Mouse (Mus musculus): ENCODE results near the gene Efhb. TPM values are rescaled to one million over a fixed set of nuclear protein-coding genes. Genes with fewer than 3 reads are reported as not detected.

Efhb gene
- under 1 TPM; 0.30 to 0.33 TPM for total RNA-seq (2021)

- peak in 1 of 2 experiments; percentile 55 for DNase-seq (ENCODE audit: extremely low spot score in 1 of 2, low spot score in 1 of 2)
Observed at GRCm38 (mm10) chr17:53462603-53463495, at the start of gene Efhb. Gene Efhb (minus strand): TSS chr17:53463321.

GRCm38 (mm10) chr17:53512311-53512951 lies 49.3 kb upstream of the Efhb start:
- peak in 1 of 2 experiments; percentile 12 for DNase-seq (ENCODE audit: extremely low spot score in 1 of 2, low spot score in 1 of 2)

DNA sequence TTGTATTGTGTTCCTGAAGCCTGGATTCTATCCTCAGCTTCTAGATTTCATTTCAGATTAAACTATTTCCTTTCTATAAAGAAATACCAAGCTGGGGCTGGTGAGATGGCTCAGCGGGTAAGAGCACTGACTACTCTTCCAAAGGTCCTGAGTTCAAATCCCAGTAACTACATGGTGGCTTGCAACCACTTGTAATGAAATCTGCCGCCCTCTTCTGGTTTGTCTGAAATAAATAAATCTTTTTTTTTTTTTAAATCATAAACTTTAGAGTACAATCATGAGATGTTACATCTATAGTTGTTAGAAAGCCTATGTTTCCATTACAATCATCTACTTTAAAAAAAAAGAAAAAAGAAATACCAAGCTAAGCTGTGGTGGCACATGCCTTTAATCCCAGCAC lies 39.8 kb upstream of the Efhb start:
- DNase-seq (ENCODE audit: extremely low spot score in 1 of 2, low spot score in 1 of 2), result no peak

DNA sequence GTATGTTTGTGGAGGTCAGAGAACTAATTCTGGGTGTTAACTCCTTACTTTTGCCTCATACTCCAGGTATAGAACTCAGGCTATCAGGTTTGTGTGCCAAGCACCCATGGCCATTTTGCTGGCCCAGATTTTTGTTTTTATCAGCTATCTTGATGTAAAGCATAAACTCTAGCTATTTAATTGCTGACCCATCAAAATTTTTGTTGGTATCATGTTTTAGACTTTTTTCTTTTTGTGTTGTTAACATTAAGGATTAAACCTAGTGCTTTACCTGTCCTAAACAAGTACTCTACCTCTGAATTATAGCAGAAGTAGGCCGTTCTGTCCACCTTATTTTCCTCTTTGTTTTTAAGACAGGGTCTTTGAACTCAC lies 25.9 kb upstream of the Efhb start:
- no peak for DNase-seq (ENCODE audit: extremely low spot score in 1 of 2, low spot score in 1 of 2)

- DNase-seq (ENCODE audit: extremely low spot score in 1 of 2, low spot score in 1 of 2), result no peak
Observed at GRCm38 (mm10) chr17:53488291-53489006, 25.3 kb upstream of the Efhb start.

- DNase-seq (ENCODE audit: extremely low spot score in 1 of 2, low spot score in 1 of 2), result no peak
Observed at GRCm38 (mm10) chr17:53480433-53480832, 17.3 kb upstream of the Efhb start.

DNA sequence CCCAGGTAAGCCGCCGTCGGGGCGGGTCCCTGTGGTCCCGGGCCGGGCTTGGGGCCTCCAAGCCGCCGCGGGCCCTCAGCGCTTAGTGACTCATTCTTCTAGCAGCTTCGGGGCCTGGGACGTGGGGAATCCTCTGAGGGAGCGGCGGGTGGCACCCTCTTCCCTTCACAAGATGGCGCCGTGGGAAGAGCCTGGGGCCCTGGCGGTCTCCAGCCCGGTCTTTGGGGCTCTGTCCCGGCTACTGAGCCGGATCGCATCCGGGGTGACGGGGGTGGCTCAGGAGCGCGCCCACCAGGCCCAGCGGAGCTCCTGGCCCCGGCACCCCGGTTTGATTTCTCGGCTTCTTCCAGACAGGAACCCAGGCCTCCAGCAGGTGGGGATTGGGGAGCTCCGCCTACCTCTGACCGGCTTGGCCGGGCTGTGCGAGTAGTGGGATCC lies 16.5 kb upstream of the Efhb start:
- peak; percentile 29 to 65 for DNase-seq (ENCODE audit: extremely low spot score in 1 of 2, low spot score in 1 of 2)

GRCm38 (mm10) chr17:53478858-53479603 lies 15.9 kb upstream of the Efhb start, which contains the start of gene Rab5a:
Gene Rab5a (plus strand): TSS chr17:53479234.
- peak; percentile 98 to 99 for DNase-seq (ENCODE audit: extremely low spot score in 1 of 2, low spot score in 1 of 2)

DNA sequence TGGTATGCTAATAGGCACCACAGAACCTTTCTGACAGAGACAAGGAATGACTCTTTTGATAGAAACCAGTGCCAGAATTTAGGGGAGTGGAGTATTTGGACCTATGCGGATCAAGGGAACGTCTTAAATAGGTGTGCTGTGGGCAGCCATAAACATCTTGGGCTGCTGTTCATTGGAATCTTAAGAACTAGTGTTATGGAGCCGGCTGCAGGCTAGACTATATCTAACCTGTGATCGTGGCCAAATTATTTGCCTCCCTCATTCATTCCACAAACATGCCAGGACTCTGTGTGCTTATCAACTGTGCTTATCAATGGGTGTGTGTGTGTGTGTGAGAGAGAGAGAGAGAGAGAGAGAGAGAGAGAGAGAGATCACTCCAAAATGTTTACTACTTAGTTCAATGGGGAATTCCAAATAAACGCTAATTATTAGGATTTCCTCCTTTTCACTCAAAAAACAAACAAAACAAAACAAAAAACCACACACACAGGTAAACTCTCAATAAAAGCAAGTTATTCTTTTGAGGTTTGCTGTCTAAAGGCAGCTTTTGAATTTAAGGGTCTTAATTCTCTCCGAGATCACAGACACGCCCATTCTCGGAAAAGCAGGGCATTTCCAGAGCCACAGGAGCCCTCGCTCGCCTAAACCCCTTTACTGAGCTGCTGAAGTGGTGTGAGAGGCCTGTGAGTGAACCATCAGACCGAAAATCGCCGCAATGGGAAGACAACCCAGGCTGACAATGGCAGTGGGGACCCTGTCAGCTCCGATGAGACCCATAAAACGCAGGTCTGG lies 15.1 kb upstream of the Efhb start:
- no peak for DNase-seq (ENCODE audit: extremely low spot score in 1 of 2, low spot score in 1 of 2)

DNA sequence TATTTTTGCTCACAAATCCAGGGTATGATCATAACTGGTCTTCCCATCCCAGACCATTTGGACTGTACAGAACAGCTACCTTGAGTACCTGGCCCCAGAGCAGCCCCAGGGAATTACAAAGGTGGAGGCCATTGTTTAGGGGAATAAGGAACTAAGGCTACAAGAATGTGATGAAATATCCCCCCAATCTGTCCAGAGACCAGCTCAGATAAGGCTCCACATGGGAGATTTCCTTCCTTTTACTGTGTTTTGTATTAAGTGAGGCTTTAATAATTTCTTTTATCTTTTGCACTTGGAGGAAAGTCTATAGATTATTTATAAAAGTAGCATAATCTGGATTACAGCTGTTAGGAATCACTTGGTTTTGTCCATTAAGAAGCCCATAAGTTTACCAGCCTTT lies 5.6 kb upstream of the Efhb start:
- no peak for DNase-seq (ENCODE audit: extremely low spot score in 1 of 2, low spot score in 1 of 2)

DNA sequence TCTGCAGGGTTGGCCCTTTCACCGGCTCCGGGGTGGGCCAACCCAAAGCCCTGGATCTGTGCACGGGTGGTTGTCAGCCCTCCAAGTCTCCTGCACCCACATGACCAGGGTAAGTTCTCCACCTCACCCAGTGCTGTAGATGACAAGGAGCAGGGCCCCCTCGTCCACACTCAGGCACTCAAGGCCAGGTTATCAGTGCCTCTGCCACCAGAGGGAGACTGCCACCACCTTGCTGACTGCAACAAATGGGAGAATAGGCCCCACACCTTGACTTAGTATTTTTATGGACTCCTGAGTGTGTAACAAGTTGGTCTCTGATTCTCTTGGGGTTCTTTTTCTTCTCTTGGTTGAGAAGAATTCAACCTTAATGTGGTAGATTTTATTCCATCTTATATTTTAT lies 2.4 kb upstream of the Efhb start:
- DNase-seq (ENCODE audit: extremely low spot score in 1 of 2, low spot score in 1 of 2), result no peak

DNA sequence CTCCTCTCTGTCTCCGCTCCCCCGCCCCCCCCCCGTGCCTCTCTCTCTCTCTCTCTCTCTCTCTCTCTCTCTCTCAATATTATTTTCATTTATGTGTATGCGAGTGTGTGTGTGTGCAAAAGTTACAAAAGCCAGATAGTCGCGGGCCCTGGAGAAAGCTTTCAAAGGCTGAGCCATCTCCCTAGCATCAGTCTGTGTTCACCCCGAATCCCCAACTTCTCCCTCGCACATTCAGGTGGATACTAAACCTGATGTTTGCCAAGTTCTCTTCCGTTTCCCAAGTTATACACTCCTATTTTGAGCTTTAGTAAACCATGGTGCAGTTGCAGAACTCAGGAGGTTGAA lies 347 bp upstream of the Efhb start:
- DNase-seq (ENCODE audit: extremely low spot score in 1 of 2, low spot score in 1 of 2), result no peak

GRCm38 (mm10) chr17:53456742-53457141 lies 6.4 kb downstream of the Efhb start:
- no peak for DNase-seq (ENCODE audit: extremely low spot score in 1 of 2, low spot score in 1 of 2)

- DNase-seq (ENCODE audit: extremely low spot score in 1 of 2, low spot score in 1 of 2), result no peak
Observed at GRCm38 (mm10) chr17:53456152-53456551, 7.0 kb downstream of the Efhb start.

GRCm38 (mm10) chr17:53402689-53403306 lies 60.3 kb downstream of the Efhb start:
- DNase-seq (ENCODE audit: extremely low spot score in 1 of 2, low spot score in 1 of 2), result peak; percentile 29 to 66

GRCm38 (mm10) chr17:53393201-53393600 lies 69.9 kb downstream of the Efhb start:
- DNase-seq (ENCODE audit: extremely low spot score in 1 of 2, low spot score in 1 of 2), result no peak

DNA sequence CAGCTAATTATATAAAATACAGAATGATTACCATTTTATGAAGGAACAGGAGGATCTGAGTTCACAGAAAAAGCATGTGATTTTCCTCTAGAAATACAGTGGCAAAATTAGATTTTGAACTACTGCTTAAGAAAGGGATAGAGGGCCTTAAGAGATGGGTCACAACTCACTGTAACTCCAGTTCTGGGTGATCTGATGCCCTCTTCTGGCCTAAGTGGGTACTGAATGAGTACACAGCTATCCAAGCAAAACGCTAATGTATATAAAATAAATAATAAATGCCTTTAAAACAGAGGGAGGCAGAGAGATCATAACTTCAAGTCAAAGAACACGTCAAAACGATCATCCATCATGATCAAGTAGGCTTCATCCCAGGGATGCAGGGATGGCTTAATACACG lies 73.6 kb downstream of the Efhb start:
- DNase-seq (ENCODE audit: extremely low spot score in 1 of 2, low spot score in 1 of 2), result peak in 1 of 2 experiments; percentile 59

GRCm38 (mm10) chr17:53387581-53388473 lies 75.3 kb downstream of the Efhb start:
- no peak for DNase-seq (ENCODE audit: extremely low spot score in 1 of 2, low spot score in 1 of 2)
